Mouse (Mus musculus) hindbrain, embryonic 15.5 days (tissue): ENCODE results near the gene Slc16a12. TPM values are rescaled to one million over a fixed set of nuclear protein-coding genes. Genes with fewer than 3 reads are reported as not detected.
"Not testable (repeated sequence)": the region's sequence is repeated elsewhere in the genome, so short reads cannot be mapped to it uniquely, and the experiment has no call there.

Source experiments
- ATAC-seq: fragments of 200-750 bp; cut with Nextera tagmentation; 2 replicates; pipeline ENCODE4 v1.8.0; 2017; ENCODE audit warnings: low read depth, moderate number of reproducible peaks, moderate TSS enrichment; ENCODE audit not compliant: low FRiP score
- H3K27ac ChIP-seq: fragments of 300-500 bp; sonication (generic); replicated peaks from 2 replicates; pipeline ENCODE4 v1.5.1; 2015; ENCODE audit warnings: mild to moderate bottlenecking, inconsistent platforms
- H3K27me3 ChIP-seq: fragments of 300-500 bp; sonication (generic); 2 replicates; pipeline ENCODE4 v1.6.1; 2015; ENCODE audit warnings: control low read depth, inconsistent platforms
- H3K36me3 ChIP-seq: fragments of 300-500 bp; sonication (generic); 2 replicates; pipeline ENCODE4 v1.6.1; 2015; ENCODE audit warnings: control low read depth, inconsistent platforms
- H3K4me1 ChIP-seq: fragments of 300-500 bp; sonication (generic); replicated peaks from 2 replicates; pipeline ENCODE4 v1.6.1; 2015; ENCODE audit warnings: control low read depth, inconsistent platforms
- H3K4me2 ChIP-seq: fragments of 300-500 bp; sonication (generic); 2 replicates; pipeline ENCODE4 v1.6.1; 2015; ENCODE audit warnings: moderate library complexity, mild to moderate bottlenecking, inconsistent platforms
- H3K4me3 ChIP-seq: fragments of 300-500 bp; sonication (generic); 2 replicates; pipeline ENCODE4 v1.5.1; 2015; ENCODE audit warnings: mild to moderate bottlenecking, inconsistent platforms
- H3K9ac ChIP-seq: fragments of 300-500 bp; sonication (generic); 2 replicates; pipeline ENCODE4 v1.6.1; 2015; ENCODE audit warnings: inconsistent platforms
- H3K9me3 ChIP-seq: fragments of 300-500 bp; sonication (generic); 2 replicates; pipeline ENCODE4 v1.6.1; 2016; ENCODE audit warnings: control low read depth, inconsistent platforms
- WGBS: fragments of 180-500 bp; shearing (Covaris S2); methylation state at CpG from one replicate; pipeline ENCODE4 v1.1.7; 2015; 5-methylcytosine and 5-hydroxymethylcytosine counted together
- polyA plus RNA-seq: library from polyadenylated mRNA; unstranded; fragments of >200 nt; fragmentation: Nextera tagmentation; extraction: Ambion mirVana; gene quantifications from 2 replicates; pipeline ENCODE4 v1.2.1, GENCODE M21; 2015

Gene Slc16a12
- polyA plus RNA-seq, 1 experiment from 2014 or later, result 2.7 TPM

GRCm38 (mm10) chr19:34656511-34657298, 90.4 kb downstream of the Slc16a12 start:
- Histone ChIP-seq H3K4me3 (no peak overlapping the region), H3K27ac (no peak overlapping the region), H3K4me1 (no peaks in the 10 kb centered on the region), H3K9ac (no peak overlapping the region), H3K36me3 (no peaks in the 10 kb centered on the region), H3K4me2 (no peak overlapping the region), H3K27me3 (no peaks in the 10 kb centered on the region), H3K9me3 (no peaks in the 10 kb centered on the region)
- 35% methylated on average over 2 of the region's 2 CpGs for WGBS
- ATAC-seq, result no peak

- Histone ChIP-seq H3K27ac (no peak overlapping the region), H3K4me2 (no peak overlapping the region), H3K36me3 (no peaks in the 10 kb centered on the region), H3K4me1 (no peaks in the 10 kb centered on the region), H3K9ac (no peak overlapping the region), H3K9me3 (no peaks in the 10 kb centered on the region), H3K27me3 (no peaks in the 10 kb centered on the region), H3K4me3 (no peak overlapping the region)
- no peak for ATAC-seq
- 87% methylated on average over 10 of the region's 10 CpGs for WGBS
Observed at GRCm38 (mm10) chr19:34655227-34655805, 91.8 kb downstream of the Slc16a12 start.

- 95% methylated on average over 6 of the region's 6 CpGs for WGBS
- no peak overlapping the region for H3K9ac ChIP-seq
- no peak overlapping the region for H3K4me3 ChIP-seq
- ATAC-seq, result no peak
- no peak overlapping the region for H3K4me2 ChIP-seq
- H3K27me3 ChIP-seq, result no peaks in the 10 kb centered on the region
- H3K27ac ChIP-seq, result no peak overlapping the region
- H3K36me3 ChIP-seq, result no peaks in the 10 kb centered on the region
- no peaks in the 10 kb centered on the region for H3K9me3 ChIP-seq
- H3K4me1 ChIP-seq, result no peaks in the 10 kb centered on the region
Observed at GRCm38 (mm10) chr19:34650997-34651396, 96.1 kb downstream of the Slc16a12 start.

- WGBS, result 90% methylated on average over 3 of the region's 3 CpGs
- H3K36me3 ChIP-seq, result no peaks in the 10 kb centered on the region
Observed at GRCm38 (mm10) chr19:34650276-34650675, 96.8 kb downstream of the Slc16a12 start.

GRCm38 (mm10) chr19:34647630-34648029, 99.5 kb downstream of the Slc16a12 start:
- not testable (repeated sequence) for H3K9me3 ChIP-seq, H3K4me3 ChIP-seq, H3K27ac ChIP-seq, H3K9ac ChIP-seq, H3K36me3 ChIP-seq, ATAC-seq, H3K4me2 ChIP-seq, H3K4me1 ChIP-seq, H3K27me3 ChIP-seq
- WGBS, result 88% methylated on average over 8 of the region's 8 CpGs

More at GRCm38 (mm10) chr19:34650276-34650675, 96.8 kb downstream of the Slc16a12 start:
- no peak overlapping the region for H3K4me3 ChIP-seq
- no peak for ATAC-seq
- no peaks in the 10 kb centered on the region for H3K27me3 ChIP-seq
- no peaks in the 10 kb centered on the region for H3K4me1 ChIP-seq
- H3K9ac ChIP-seq, result no peak overlapping the region
- no peaks in the 10 kb centered on the region for H3K9me3 ChIP-seq
- no peak overlapping the region for H3K4me2 ChIP-seq
- no peak overlapping the region for H3K27ac ChIP-seq

GRCm38 (mm10) chr19:34642616-34643015, 104.5 kb downstream of the Slc16a12 start:
- H3K36me3 ChIP-seq, result no peaks in the 10 kb centered on the region
- WGBS, result 81% methylated on average over 5 of the region's 5 CpGs
- no peaks in the 10 kb centered on the region for H3K4me1 ChIP-seq
- no peak overlapping the region for H3K4me3 ChIP-seq
- H3K27me3 ChIP-seq, result no peaks in the 10 kb centered on the region
- H3K9ac ChIP-seq, result no peak overlapping the region
- no peak overlapping the region for H3K4me2 ChIP-seq
- H3K27ac ChIP-seq, result no peak overlapping the region
- ATAC-seq, result no peak
- H3K9me3 ChIP-seq, result no peaks in the 10 kb centered on the region

GRCm38 (mm10) chr19:34640623-34641022, 106.5 kb downstream of the Slc16a12 start, which contains the start of the genes Ifit1bl2 and Ifit1:
Gene Ifit1bl2 (minus strand): TSS chr19:34640743.
Gene Ifit1 (plus strand): TSS chr19:34640871.
- Histone ChIP-seq H3K9me3 (no peaks in the 10 kb centered on the region), H3K36me3 (no peaks in the 10 kb centered on the region), H3K9ac (no peak within 1 kb of the TSS), H3K27ac (no peak within 1 kb of the TSS), H3K4me2 (no peak within 1 kb of the TSS), H3K4me3 (no peak within 1 kb of the TSS), H3K27me3 (no peaks in the 10 kb centered on the region), H3K4me1 (no peaks in the 10 kb centered on the region)
- 69% methylated on average over 4 of the region's 4 CpGs for WGBS
- no peak for ATAC-seq

GRCm38 (mm10) chr19:34636933-34637557, 110.0 kb downstream of the Slc16a12 start:
- Histone ChIP-seq H3K36me3 (no peaks in the 10 kb centered on the region), H3K27me3 (no peaks in the 10 kb centered on the region), H3K27ac (no peak overlapping the region), H3K9me3 (no peaks in the 10 kb centered on the region), H3K4me1 (no peaks in the 10 kb centered on the region), H3K4me2 (no peak overlapping the region), H3K4me3 (no peak overlapping the region), H3K9ac (no peak overlapping the region)
- ATAC-seq, result no peak
- WGBS, result 8% methylated on average over 3 of the region's 3 CpGs

GRCm38 (mm10) chr19:34633484-34633883, 113.6 kb downstream of the Slc16a12 start:
- 80% methylated on average over 2 of the region's 2 CpGs for WGBS
- Histone ChIP-seq H3K9ac (no peak overlapping the region), H3K4me1 (no peaks in the 10 kb centered on the region), H3K9me3 (no peaks in the 10 kb centered on the region), H3K4me3 (no peak overlapping the region), H3K4me2 (no peak overlapping the region), H3K27ac (no peak overlapping the region), H3K27me3 (no peaks in the 10 kb centered on the region), H3K36me3 (no peaks in the 10 kb centered on the region)
- no peak for ATAC-seq

GRCm38 (mm10) chr19:34631487-34631886, 115.6 kb downstream of the Slc16a12 start:
- no peak overlapping the region for H3K4me2 ChIP-seq

GRCm38 (mm10) chr19:34627496-34627895, 119.6 kb downstream of the Slc16a12 start:
- no peaks in the 10 kb centered on the region for H3K4me1 ChIP-seq
- no peak overlapping the region for H3K4me2 ChIP-seq
- H3K9ac ChIP-seq, result no peak overlapping the region
- ATAC-seq, result no peak
- H3K27me3 ChIP-seq, result no peaks in the 10 kb centered on the region
- H3K9me3 ChIP-seq, result no peaks in the 10 kb centered on the region
- H3K4me3 ChIP-seq, result no peak overlapping the region
- H3K27ac ChIP-seq, result no peak overlapping the region
- WGBS, result 84% methylated on average over 2 of the region's 2 CpGs
- H3K36me3 ChIP-seq, result no peaks in the 10 kb centered on the region

More at GRCm38 (mm10) chr19:34631487-34631886, 115.6 kb downstream of the Slc16a12 start:
- no peak overlapping the region for H3K9ac ChIP-seq
- no peaks in the 10 kb centered on the region for H3K36me3 ChIP-seq
- H3K27ac ChIP-seq, result no peak overlapping the region
- no peaks in the 10 kb centered on the region for H3K4me1 ChIP-seq
- no peak for ATAC-seq
- no peaks in the 10 kb centered on the region for H3K27me3 ChIP-seq
- no peaks in the 10 kb centered on the region for H3K9me3 ChIP-seq
- H3K4me3 ChIP-seq, result no peak overlapping the region

GRCm38 (mm10) chr19:34624663-34625062, 122.4 kb downstream of the Slc16a12 start:
- ATAC-seq, result no peak
- Histone ChIP-seq H3K4me2 (no peak overlapping the region), H3K9me3 (no peaks in the 10 kb centered on the region), H3K9ac (no peak overlapping the region), H3K27me3 (no peaks in the 10 kb centered on the region), H3K4me1 (no peaks in the 10 kb centered on the region), H3K4me3 (no peak overlapping the region), H3K36me3 (no peaks in the 10 kb centered on the region), H3K27ac (no peak overlapping the region)
- WGBS, result 87% methylated on average over 4 of the region's 4 CpGs
